In genomic region chr2:13371797-13372170, GRCm38 (mm10) we compare ENCODE assay signal across 8 mouse cellular contexts.
DNase-seq lines count a peak whose midpoint lies in the region; ATAC-seq and TF ChIP-seq lines count a peak whose summit lies in the region.

No protein-coding gene starts in this region.

- intact Hi-C loops in heart, adult 2 months (cut with DNase I) = loop anchor here (2.0 to 5.0 kb wide), 3 partner anchors 13 to 201 kb away; partner anchors contain the start of gene Vim
- intact Hi-C loops in heart, postnatal 25 days (cut with DNase I) = loop anchor here (2.0 kb wide), 1 partner anchor 41 kb away; no protein-coding TSS in a partner anchor

- peak; percentile 53 to 54 for DNase-seq in heart, adult 2 months
- no peak for DNase-seq in heart, postnatal 25 days (ENCODE audit: low spot score)
- no peak for DNase-seq in embryonic facial prominence, embryonic 11.5 days (ENCODE audit: low spot score)
- no peak for DNase-seq in hindbrain, postnatal 0 days (ENCODE audit: low spot score)
- no peak for DNase-seq in cerebellum, adult 18-20 months
- DNase-seq in spleen, adult 12 weeks (ENCODE audit: low spot score) = no peak
- no peak for DNase-seq in cerebellum, adult 9-10 months

- WGBS in heart, adult 2 months = 3% methylated on average over 4 of the region's 4 CpGs
- WGBS in embryonic facial prominence, embryonic 11.5 days = 5% methylated on average over 4 of the region's 4 CpGs
- WGBS in hindbrain, postnatal 0 days = 6% methylated on average over 4 of the region's 4 CpGs
- 6% methylated on average over 4 of the region's 4 CpGs for WGBS in midbrain, embryonic 13.5 days

- TF ChIP-seq CTCF in heart, adult 2 months (IDR thresholded peaks at IDR 0.05) = no peak
- no peak for TF ChIP-seq CTCF in hindbrain, postnatal 0 days (IDR thresholded peaks at IDR 0.05; ENCODE audit: low read depth)

- no peak overlapping the region for H3K9ac ChIP-seq in heart, adult 2 months (ENCODE audit: low read depth, low read length)
- no peak overlapping the region for H3K9ac ChIP-seq in embryonic facial prominence, embryonic 11.5 days (replicated peaks; ENCODE audit: low read length)
- no peak overlapping the region for H3K9ac ChIP-seq in hindbrain, postnatal 0 days (replicated peaks; ENCODE audit: low read length)
- H3K9ac ChIP-seq in midbrain, embryonic 13.5 days (replicated peaks) = no peak overlapping the region

- peaks cover 5% of the 10 kb centered on the region for H3K36me3 ChIP-seq in heart, adult 2 months (ENCODE audit: control insufficient read depth, insufficient read depth, low read length)
- no peaks in the 10 kb centered on the region for H3K36me3 ChIP-seq in embryonic facial prominence, embryonic 11.5 days (replicated peaks; ENCODE audit: control insufficient read depth, insufficient read depth, low read depth, low read length)
- no peaks in the 10 kb centered on the region for H3K36me3 ChIP-seq in hindbrain, postnatal 0 days (ENCODE audit: insufficient read depth, low read length)
- H3K36me3 ChIP-seq in midbrain, embryonic 13.5 days = no peaks in the 10 kb centered on the region

- no peaks in the 10 kb centered on the region for H3K79me2 ChIP-seq in heart, adult 2 months (replicated peaks; ENCODE audit: control insufficient read depth, insufficient read depth, low read length)

- 0 out of 2 replicates have a peak, but pooled peaks have one; percentile 13 for TF ChIP-seq POLR2A in heart, adult 2 months (IDR thresholded peaks at IDR 0.05; ENCODE audit: insufficient read depth, low read depth, low read length)

- TF ChIP-seq EP300 in heart, adult 2 months (IDR thresholded peaks at IDR 0.05; ENCODE audit: insufficient read depth, low read depth, low read length) = no peak

- peak overlapping the region; percentile 87 for H3K27ac ChIP-seq in heart, adult 2 months
- peak overlapping the region; percentile 86 for H3K27ac ChIP-seq in embryonic facial prominence, embryonic 11.5 days (replicated peaks; ENCODE audit: low read depth, low read length)
- peak overlapping the region; percentile 73 for H3K27ac ChIP-seq in hindbrain, postnatal 0 days
- peak overlapping the region; percentile 85 for H3K27ac ChIP-seq in midbrain, embryonic 13.5 days

- H3K4me2 ChIP-seq in embryonic facial prominence, embryonic 11.5 days (ENCODE audit: low read depth, low read length) = no peak overlapping the region
- no peak overlapping the region for H3K4me2 ChIP-seq in hindbrain, postnatal 0 days (ENCODE audit: low read depth, low read length)
- peak overlapping the region; percentile 22; the same call in 1 of the 2 replicates for H3K4me2 ChIP-seq in midbrain, embryonic 13.5 days (replicated peaks)

- peak; percentile 68 for ATAC-seq in embryonic facial prominence, embryonic 11.5 days (replicated peaks; ENCODE audit: insufficient number of reproducible peaks, low FRiP score, low TSS enrichment, low read depth)
- 0 out of 2 replicates have a peak, but pooled peaks have one; percentile 22 for ATAC-seq in hindbrain, postnatal 0 days
- ATAC-seq in midbrain, embryonic 13.5 days = peak; percentile 73

- no peak overlapping the region for H3K4me3 ChIP-seq in heart, adult 2 months
- no peak overlapping the region for H3K4me3 ChIP-seq in embryonic facial prominence, embryonic 11.5 days (ENCODE audit: low read depth, low read length)
- no peak overlapping the region for H3K4me3 ChIP-seq in hindbrain, postnatal 0 days (ENCODE audit: low read length)
- no peak overlapping the region for H3K4me3 ChIP-seq in midbrain, embryonic 13.5 days (replicated peaks)

- H3K4me1 ChIP-seq in heart, adult 2 months (ENCODE audit: control insufficient read depth, insufficient read depth, low read length) = peaks cover 14% of the 10 kb centered on the region
- no peaks in the 10 kb centered on the region for H3K4me1 ChIP-seq in embryonic facial prominence, embryonic 11.5 days (ENCODE audit: control insufficient read depth, insufficient read depth, low read length)
- no peaks in the 10 kb centered on the region for H3K4me1 ChIP-seq in hindbrain, postnatal 0 days (ENCODE audit: insufficient read depth, low read length)
- H3K4me1 ChIP-seq in midbrain, embryonic 13.5 days (replicated peaks) = peaks cover 29% of the 10 kb centered on the region

- H3K9me3 ChIP-seq in embryonic facial prominence, embryonic 11.5 days (replicated peaks; ENCODE audit: control insufficient read depth, low read length) = no peaks in the 10 kb centered on the region
- no peaks in the 10 kb centered on the region for H3K9me3 ChIP-seq in hindbrain, postnatal 0 days (ENCODE audit: low read length)
- no peaks in the 10 kb centered on the region for H3K9me3 ChIP-seq in midbrain, embryonic 13.5 days

- H3K27me3 ChIP-seq in heart, adult 2 months (ENCODE audit: control insufficient read depth, insufficient read depth, low read length) = no peaks in the 10 kb centered on the region
- no peaks in the 10 kb centered on the region for H3K27me3 ChIP-seq in embryonic facial prominence, embryonic 11.5 days (ENCODE audit: control insufficient read depth, insufficient read depth, low read length)
- no peaks in the 10 kb centered on the region for H3K27me3 ChIP-seq in hindbrain, postnatal 0 days (ENCODE audit: insufficient read depth, low read length)
- H3K27me3 ChIP-seq in midbrain, embryonic 13.5 days = no peaks in the 10 kb centered on the region

Comparison
In these comparisons a context has a peak if more than half of its experiments do, and no peak if none do; other contexts are left out.
1. DNase-seq: peak in heart, adult 2 months (2 of 2); none in heart, postnatal 25 days (single experiment), embryonic facial prominence, embryonic 11.5 days (single experiment), hindbrain, postnatal 0 days (single experiment), cerebellum, adult 18-20 months (0 of 2), spleen, adult 12 weeks (single experiment) and cerebellum, adult 9-10 months (single experiment).
2. ATAC-seq: peak in every context shown above with its lines; median percentile 73 in midbrain, embryonic 13.5 days; 68 in embryonic facial prominence, embryonic 11.5 days; 22 in hindbrain, postnatal 0 days.
3. Peak in every context shown above with its lines, with median percentiles within 50 percentile points of each other: H3K27ac ChIP-seq.